Mouse (Mus musculus) heart, postnatal 14 days (tissue): ENCODE measurements around the gene Lpo. TPM values are rescaled to one million over a fixed set of nuclear protein-coding genes. Genes with fewer than 3 reads are reported as not detected.
"Not testable (repeated sequence)": the region's sequence is repeated elsewhere in the genome, so short reads cannot be mapped to it uniquely, and the experiment has no call there.

Experiments used
- DNase-seq, 2 experiments: peaks; one replicate each; pipeline ENCODE4 v3.0.0; 2021 to 2022
- intact Hi-C: fragments of 180-260 bp; cut with DNase I; formaldehyde crosslinking; loops from one replicate; pipeline ENCODE4 v1.15.1; 2025
- long read RNA-seq, 2 experiments: library from polyadenylated mRNA; stranded (forward); transcript quantifications; one replicate each; pipeline ENCODE4 v2.0.0; 2021
- total RNA-seq, 2 experiments: library from RNA; stranded (reverse); gene quantifications; 2 replicates each; pipeline ENCODE4 v1.2.3; 2021

Gene Lpo
- total RNA-seq, result under 1 TPM in 1 of 2 experiments, not detected in 1; 0.22 TPM
- long read RNA-seq, experiment 1, partial matches to known transcripts, result 1 of 1 reads
- long read RNA-seq, experiment 1, other reads (novel, unspliced or antisense), result 0 of 1 reads
- long read RNA-seq, experiment 2, result 0 reads

GRCm38 (mm10) chr11:87828239-87828900 is at the start of gene Lpo:
TSS of gene Lpo (minus strand) at chr11:87828289.
- intact Hi-C loops, result no loop called here
- no peak for DNase-seq

- DNase-seq, result no peak
- intact Hi-C loops, result no loop called here
Measured at GRCm38 (mm10) chr11:87875436-87875835, 47.3 kb upstream of the Lpo start, which contains the start of gene Epx. TSS of gene Epx (minus strand) at chr11:87875536.

GRCm38 (mm10) chr11:87871766-87872165 is 43.7 kb upstream of the Lpo start:
- intact Hi-C loops, result no loop called here
- no peak for DNase-seq

GRCm38 (mm10) chr11:87870096-87870495 is 42.0 kb upstream of the Lpo start:
- DNase-seq, result no peak
- intact Hi-C loops, result no loop called here

GRCm38 (mm10) chr11:87866891-87867290 is 38.8 kb upstream of the Lpo start:
- intact Hi-C loops, DNase-seq: not testable (repeated sequence)

- intact Hi-C loops, result no loop called here
Measured at GRCm38 (mm10) chr11:87862805-87863204, 34.7 kb upstream of the Lpo start.

GRCm38 (mm10) chr11:87860426-87860825 is 32.3 kb upstream of the Lpo start:
- intact Hi-C loops, result no loop called here
- DNase-seq, result no peak

More at GRCm38 (mm10) chr11:87862805-87863204, 34.7 kb upstream of the Lpo start:
- peak; percentile 16 to 25 for DNase-seq

GRCm38 (mm10) chr11:87859273-87859672 is 31.2 kb upstream of the Lpo start:
- no peak for DNase-seq
- intact Hi-C loops, result no loop called here

GRCm38 (mm10) chr11:87854550-87854949 is 26.5 kb upstream of the Lpo start:
- no peak for DNase-seq
- intact Hi-C loops, result no loop called here

GRCm38 (mm10) chr11:87853597-87853954 is 25.5 kb upstream of the Lpo start:
- intact Hi-C loops, result no loop called here
- no peak for DNase-seq

- DNase-seq, result peak; percentile 86 to 92
- intact Hi-C loops, result no loop called here
Measured at GRCm38 (mm10) chr11:87852690-87853596, 24.9 kb upstream of the Lpo start, which contains the start of gene Mks1. TSS of gene Mks1 (plus strand) at chr11:87853215.

- intact Hi-C loops, result no loop called here
Measured at GRCm38 (mm10) chr11:87847884-87848283, 19.8 kb upstream of the Lpo start.

GRCm38 (mm10) chr11:87846968-87847600 is 19.0 kb upstream of the Lpo start:
- no peak for DNase-seq
- intact Hi-C loops, result no loop called here

More at GRCm38 (mm10) chr11:87847884-87848283, 19.8 kb upstream of the Lpo start:
- DNase-seq, result no peak

GRCm38 (mm10) chr11:87841436-87841835 is 13.3 kb upstream of the Lpo start:
- intact Hi-C loops, result no loop called here
- no peak for DNase-seq

- no peak for DNase-seq
- intact Hi-C loops, result no loop called here
Measured at GRCm38 (mm10) chr11:87840676-87841075, 12.6 kb upstream of the Lpo start.

- DNase-seq, result no peak
- intact Hi-C loops, result no loop called here
Measured at GRCm38 (mm10) chr11:87821502-87821901, 6.6 kb downstream of the Lpo start.

GRCm38 (mm10) chr11:87817443-87817773 is 10.7 kb downstream of the Lpo start:
- intact Hi-C loops, result loop anchor here (1.0 kb wide), 1 partner anchor 155 kb away; the partner anchor contains the start of gene Rnf43

GRCm38 (mm10) chr11:87816707-87817442 is 11.2 kb downstream of the Lpo start:
- intact Hi-C loops, result loop anchor here (1.0 kb wide), 1 partner anchor 155 kb away; the partner anchor contains the start of gene Rnf43
- peak; percentile 31 to 51 for DNase-seq

More at GRCm38 (mm10) chr11:87817443-87817773, 10.7 kb downstream of the Lpo start:
- no peak for DNase-seq

- no peak for DNase-seq
- intact Hi-C loops, result no loop called here
Measured at GRCm38 (mm10) chr11:87814831-87815230, 13.3 kb downstream of the Lpo start.

GRCm38 (mm10) chr11:87811396-87811795 is 16.7 kb downstream of the Lpo start:
- intact Hi-C loops, result no loop called here
- no peak for DNase-seq
